Mouse (Mus musculus): ENCODE results near the gene Adck1. TPM values are rescaled to one million over a fixed set of nuclear protein-coding genes. Genes with fewer than 3 reads are reported as not detected.

Adck1 gene
- total RNA-seq, 2 experiments from 2014 or later: 24.6 to 25.4 TPM

GRCm38 (mm10) chr12:88413239-88413638 is 52.9 kb downstream of the Adck1 start:
- intact Hi-C loops (cut with DNase I): no loop called here
- DNase-seq: no peak

GRCm38 (mm10) chr12:88419912-88420621 is 59.7 kb downstream of the Adck1 start:
- intact Hi-C loops (cut with DNase I): no loop called here
- peak; percentile 38 to 41 for DNase-seq

GRCm38 (mm10) chr12:88426926-88427325 is 66.6 kb downstream of the Adck1 start:
- intact Hi-C loops (cut with DNase I): no loop called here
- DNase-seq: no peak

GRCm38 (mm10) chr12:88428735-88429134 is 68.4 kb downstream of the Adck1 start:
- intact Hi-C loops (cut with DNase I): no loop called here
- peak; percentile 19 to 29 for DNase-seq

DNA sequence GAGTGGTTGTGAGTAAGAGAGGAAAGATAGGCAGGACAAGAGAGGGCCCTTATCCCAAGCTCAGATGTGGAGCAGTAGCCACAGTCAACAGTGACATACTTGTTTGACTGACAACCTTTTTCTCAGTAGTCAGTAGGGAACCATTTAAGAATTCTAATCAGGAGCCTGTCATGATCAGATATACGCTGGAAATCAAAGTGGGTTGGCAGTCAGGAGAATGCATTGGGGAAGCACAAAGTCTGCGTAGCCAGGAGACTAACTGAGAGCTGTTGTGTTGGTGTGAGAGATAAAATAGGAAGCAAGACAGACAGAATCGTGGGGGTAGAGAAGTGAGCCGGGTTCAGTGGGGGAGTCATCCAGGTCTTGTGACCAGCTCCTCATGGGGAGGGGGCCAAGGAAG is 71.9 kb downstream of the Adck1 start:
- no peak for DNase-seq
- intact Hi-C loops (cut with DNase I): no loop called here

DNA sequence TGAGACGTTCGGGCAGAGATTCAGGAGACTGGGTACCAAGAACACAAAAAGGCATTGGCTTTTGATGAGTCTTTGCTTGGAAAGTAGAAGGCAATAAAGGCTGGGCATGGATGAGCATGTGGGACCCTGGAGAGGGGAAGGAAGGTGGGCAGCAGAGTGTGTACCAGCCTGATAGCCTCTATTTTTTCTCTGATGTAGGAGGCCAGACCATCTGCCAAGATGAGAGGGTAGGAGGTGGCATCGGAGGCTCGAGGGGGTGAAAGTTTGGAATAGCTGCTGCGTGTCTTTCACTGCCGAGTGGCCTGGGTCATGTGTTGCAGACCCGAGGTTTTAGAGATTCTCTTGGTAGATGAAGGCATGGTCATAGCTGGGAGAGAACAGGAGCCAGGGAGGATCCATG is 72.8 kb downstream of the Adck1 start:
- DNase-seq: no peak
- intact Hi-C loops (cut with DNase I): no loop called here

GRCm38 (mm10) chr12:88436962-88437750 is 76.8 kb downstream of the Adck1 start:
- intact Hi-C loops (cut with DNase I): no loop called here
- DNase-seq: no peak

GRCm38 (mm10) chr12:88441922-88442809 is 81.8 kb downstream of the Adck1 start:
- DNase-seq: no peak
- intact Hi-C loops (cut with DNase I): no loop called here

- intact Hi-C loops (cut with DNase I): no loop called here
- DNase-seq: peak in 1 of 2 experiments; percentile 26
Measured at GRCm38 (mm10) chr12:88444040-88444439, 83.7 kb downstream of the Adck1 start.

GRCm38 (mm10) chr12:88445471-88445870 is 85.1 kb downstream of the Adck1 start:
- intact Hi-C loops (cut with DNase I): no loop called here
- DNase-seq: no peak

GRCm38 (mm10) chr12:88450658-88451563 is 90.6 kb downstream of the Adck1 start:
- DNase-seq: no peak
- intact Hi-C loops (cut with DNase I): no loop called here

DNA sequence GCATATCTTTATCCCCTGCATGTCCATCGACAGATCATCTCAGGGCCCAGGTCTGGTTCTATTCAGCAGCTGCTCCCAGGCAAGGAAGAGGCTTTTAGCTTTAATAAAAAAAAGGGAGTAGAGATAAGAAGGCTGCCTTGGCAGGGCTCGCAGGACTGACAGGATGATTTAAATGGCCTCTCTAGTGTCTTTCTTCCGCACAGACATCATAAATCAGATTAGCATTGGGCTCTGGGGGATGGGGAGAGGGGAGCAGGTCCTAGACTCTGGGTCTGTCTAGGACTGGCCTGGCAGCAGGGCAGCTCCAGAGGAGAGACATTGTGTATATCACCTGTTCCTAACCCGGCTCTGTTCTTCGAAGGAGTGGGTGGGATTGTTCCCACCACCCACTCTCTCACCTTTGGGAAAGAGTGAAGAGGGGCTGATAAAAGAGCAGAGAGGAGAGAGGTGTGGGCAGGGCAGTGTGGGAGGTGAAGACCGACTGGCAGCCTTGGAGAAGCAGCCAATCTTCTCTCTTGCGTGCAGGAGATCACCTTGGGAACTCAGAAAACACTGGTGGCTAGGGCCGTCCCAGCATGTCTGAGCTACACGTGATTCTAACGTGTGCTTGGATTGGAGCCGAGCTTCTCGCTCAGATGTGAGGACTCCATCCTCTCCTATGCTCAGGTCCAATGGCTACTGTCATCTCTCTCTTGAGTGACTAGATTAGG is 94.5 kb downstream of the Adck1 start:
- no peak for DNase-seq
- intact Hi-C loops (cut with DNase I): no loop called here

DNA sequence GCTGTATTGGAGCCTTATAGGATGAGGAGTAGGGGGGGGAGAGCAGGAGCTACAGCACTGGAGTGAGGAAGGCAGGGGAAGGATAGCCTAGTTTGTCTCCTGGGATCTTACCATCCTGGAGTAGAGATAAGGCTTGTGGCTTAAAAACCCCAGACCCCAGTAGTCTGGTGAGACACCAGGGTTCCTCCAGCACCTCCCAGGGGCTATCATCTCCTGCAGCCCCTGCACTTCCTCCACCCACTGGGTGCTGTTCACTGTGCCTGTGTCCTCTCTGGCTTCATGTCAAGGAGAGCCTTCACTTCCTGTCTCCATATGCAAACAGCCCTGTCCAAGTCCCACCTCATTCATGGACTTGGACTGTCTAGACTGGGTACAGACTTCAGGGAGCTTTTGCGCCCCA is 96.7 kb downstream of the Adck1 start:
- intact Hi-C loops (cut with DNase I): no loop called here
- no peak for DNase-seq

DNA sequence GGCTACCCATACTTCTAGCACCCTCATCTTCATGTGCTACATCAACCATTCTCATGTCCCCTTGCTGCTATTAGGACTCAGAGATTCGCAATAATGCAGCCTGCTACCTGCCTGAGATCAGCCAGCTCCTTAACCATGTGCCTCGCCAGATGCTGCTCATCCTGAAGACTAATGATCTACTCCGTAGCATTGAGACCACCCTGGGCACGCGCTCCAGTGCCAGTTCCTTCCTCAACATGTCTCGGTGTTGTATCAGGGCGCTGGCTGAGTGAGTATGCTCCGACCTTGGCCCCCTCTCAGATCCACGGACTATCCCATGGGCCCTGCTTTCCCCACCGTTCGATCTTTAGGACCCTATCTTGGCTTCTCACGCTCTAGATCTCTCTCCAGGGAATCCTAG is 98.6 kb downstream of the Adck1 start:
- DNase-seq: no peak

DNA sequence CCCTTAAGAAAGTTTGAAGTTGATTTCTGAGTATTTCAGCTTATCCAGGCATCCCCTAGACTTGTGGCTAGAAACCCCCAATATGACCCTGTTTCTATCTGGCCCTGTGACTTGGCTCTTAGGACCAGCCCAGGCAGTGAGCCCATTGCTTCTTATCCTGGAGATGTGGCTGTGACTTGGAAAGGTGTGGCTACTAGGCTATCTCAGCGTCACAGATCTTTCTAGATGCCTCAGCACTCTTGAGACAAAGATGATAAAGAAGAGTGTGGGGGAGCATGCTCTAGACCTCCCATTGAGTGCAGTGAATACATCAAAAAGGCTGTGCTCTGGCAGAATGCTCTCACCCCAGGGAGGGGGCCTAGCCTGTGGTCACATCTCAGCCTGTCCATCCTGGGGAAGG is 99.1 kb downstream of the Adck1 start:
- DNase-seq: no peak
- intact Hi-C loops (cut with DNase I): no loop called here

More for the DNA sequence above, 98.6 kb downstream of the Adck1 start:
- intact Hi-C loops (cut with DNase I): no loop called here

GRCm38 (mm10) chr12:88461026-88461425 is 100.7 kb downstream of the Adck1 start:
- DNase-seq: no peak
- intact Hi-C loops (cut with DNase I): no loop called here

GRCm38 (mm10) chr12:88463588-88464290 is 103.4 kb downstream of the Adck1 start:
- no peak for DNase-seq
- intact Hi-C loops (cut with DNase I): no loop called here

- intact Hi-C loops (cut with DNase I): no loop called here
- DNase-seq: no peak
Measured at GRCm38 (mm10) chr12:88466801-88467200, 106.4 kb downstream of the Adck1 start.

DNA sequence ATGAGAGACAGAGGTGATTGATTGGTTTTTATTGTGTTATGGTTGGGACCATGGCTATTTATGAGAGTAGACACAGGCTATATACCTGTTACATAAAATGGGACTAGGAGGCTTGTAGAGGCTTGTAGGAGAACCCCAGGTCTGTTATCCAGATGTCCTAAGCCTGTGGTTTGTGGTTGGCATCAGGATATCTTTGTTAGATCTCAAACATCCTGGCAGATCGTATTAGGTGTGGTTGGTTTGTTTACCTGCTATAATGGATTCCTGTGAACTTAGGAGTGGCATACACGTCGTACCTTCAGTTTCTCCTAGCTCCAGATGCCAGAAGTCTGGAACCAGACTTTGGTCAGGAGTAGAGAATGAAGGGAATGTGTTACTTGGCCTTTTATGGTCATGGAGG is 106.9 kb downstream of the Adck1 start:
- DNase-seq: no peak
- intact Hi-C loops (cut with DNase I): no loop called here
